Mouse (Mus musculus) embryonic fibroblast, embryonic 13.5 days (primary cell): Measurements from ENCODE around the gene Eif4g2. TPM values are rescaled to one million over a fixed set of nuclear protein-coding genes. Genes with fewer than 3 reads are reported as not detected.
A peak's percentile ranks its signal among the peaks of the same experiment; 100 is the strongest.

Experiments used
- H3K27ac ChIP-seq: 2 replicates; pipeline ENCODE4 v1.5.1; 2012; ENCODE audit warnings: low read length, control low read depth, inconsistent platforms; ENCODE audit not compliant: insufficient read depth
- H3K4me1 ChIP-seq: 2 replicates; pipeline ENCODE4 v1.6.1; 2011; ENCODE audit warnings: low read length; ENCODE audit not compliant: control insufficient read depth, insufficient read depth
- H3K4me3 ChIP-seq: 2 replicates; pipeline ENCODE4 v1.5.1; 2011; ENCODE audit warnings: mild to moderate bottlenecking, control low read depth, low read length; ENCODE audit not compliant: insufficient read depth
- CTCF ChIP-seq: IDR thresholded peaks from 2 replicates; pipeline ENCODE4 v1.5.1; 2011; ENCODE audit warnings: mild to moderate bottlenecking, control low read depth, low read length, moderate library complexity, borderline replicate concordance; ENCODE audit not compliant: insufficient read depth
- POLR2A ChIP-seq: IDR thresholded peaks from 2 replicates; pipeline ENCODE4 v1.6.1; 2011; ENCODE audit warnings: low read depth, mild to moderate bottlenecking, control low read depth, low read length, moderate library complexity
- polyA plus RNA-seq: library from polyadenylated mRNA; stranded (reverse); fragments of >200 nt; gene quantifications from 2 replicates; pipeline ENCODE4 v1.2.4, GENCODE M21; 2011; ENCODE audit warnings: low read depth; ENCODE audit not compliant: missing spikeins, insufficient read length

Eif4g2 gene
- polyA plus RNA-seq, 1 experiment = 1,778 TPM

GRCm38 (mm10) chr7:111072410-111072809 is 10.4 kb downstream of the Eif4g2 start:
- Histone ChIP-seq H3K27ac (no peak overlapping the region), H3K4me3 (no peak overlapping the region), H3K4me1 (no peaks in the 10 kb centered on the region)
- TF ChIP-seq POLR2A = no peak
- TF ChIP-seq CTCF = no peak

- TF ChIP-seq POLR2A (no peak), CTCF (no peak)
- H3K4me1 ChIP-seq = no peaks in the 10 kb centered on the region
- H3K4me3 ChIP-seq = no peak overlapping the region
- H3K27ac ChIP-seq = no peak overlapping the region
Observed at GRCm38 (mm10) chr7:111070167-111070496, 12.7 kb downstream of the Eif4g2 start.

- Histone ChIP-seq H3K27ac (no peak overlapping the region), H3K4me3 (no peak overlapping the region), H3K4me1 (no peaks in the 10 kb centered on the region)
- TF ChIP-seq POLR2A (no peak; the same call in 1 of the 2 replicates), CTCF (no peak)
Observed at GRCm38 (mm10) chr7:111069439-111070166, 13.2 kb downstream of the Eif4g2 start.

- TF ChIP-seq POLR2A (no peak), CTCF (no peak)
- Histone ChIP-seq H3K27ac (no peak overlapping the region), H3K4me1 (no peaks in the 10 kb centered on the region)
Observed at GRCm38 (mm10) chr7:111068181-111068580, 14.6 kb downstream of the Eif4g2 start.

GRCm38 (mm10) chr7:111062971-111063370 is 19.9 kb downstream of the Eif4g2 start:
- H3K27ac ChIP-seq = no peak overlapping the region
- no peak overlapping the region for H3K4me3 ChIP-seq
- no peaks in the 10 kb centered on the region for H3K4me1 ChIP-seq
- TF ChIP-seq POLR2A = no peak
- TF ChIP-seq CTCF = no peak

More at GRCm38 (mm10) chr7:111068181-111068580, 14.6 kb downstream of the Eif4g2 start:
- H3K4me3 ChIP-seq = no peak overlapping the region

GRCm38 (mm10) chr7:111059527-111059926 is 23.3 kb downstream of the Eif4g2 start:
- H3K27ac ChIP-seq = no peak overlapping the region
- TF ChIP-seq POLR2A (no peak), CTCF (no peak)
- no peak overlapping the region for H3K4me3 ChIP-seq
- H3K4me1 ChIP-seq = no peaks in the 10 kb centered on the region

GRCm38 (mm10) chr7:111055984-111056657 is 26.7 kb downstream of the Eif4g2 start:
- Histone ChIP-seq H3K4me3 (no peak overlapping the region), H3K27ac (no peak overlapping the region), H3K4me1 (no peaks in the 10 kb centered on the region)
- TF ChIP-seq CTCF (no peak), POLR2A (no peak)

- TF ChIP-seq CTCF = no peak
- TF ChIP-seq POLR2A = no peak
Observed at GRCm38 (mm10) chr7:111055221-111055620, 27.6 kb downstream of the Eif4g2 start.

GRCm38 (mm10) chr7:111049652-111050421 is 33.0 kb downstream of the Eif4g2 start:
- Histone ChIP-seq H3K27ac (no peak overlapping the region), H3K4me3 (no peak overlapping the region), H3K4me1 (no peaks in the 10 kb centered on the region)
- TF ChIP-seq POLR2A = no peak
- TF ChIP-seq CTCF = peak; percentile 87; the same call in 1 of the 2 replicates

More at GRCm38 (mm10) chr7:111055221-111055620, 27.6 kb downstream of the Eif4g2 start:
- no peak overlapping the region for H3K27ac ChIP-seq
- no peaks in the 10 kb centered on the region for H3K4me1 ChIP-seq
- H3K4me3 ChIP-seq = no peak overlapping the region
